Mouse (Mus musculus) limb, embryonic 15.5 days (tissue): ENCODE measurements around the gene Ift43. TPM values are rescaled to one million over a fixed set of nuclear protein-coding genes. Genes with fewer than 3 reads are reported as not detected.

Experiments used
- polyA plus RNA-seq: library from polyadenylated mRNA; unstranded; fragments of >200 nt; fragmentation: Nextera tagmentation; extraction: Ambion mirVana; gene quantifications from 2 replicates; pipeline ENCODE4 v1.2.1, GENCODE M21; 2015

The Ift43 gene
- polyA plus RNA-seq, 1 experiment from 2014 or later = 78.3 TPM

Other genes starting within 250 kb of the Ift43 start
- gene Tgfb3, start 3.5 kb upstream of the Ift43 start, polyA plus RNA-seq = 102 and 104 TPM in 2 replicates
- gene Gpatch2l, start 159.3 kb downstream of the Ift43 start, polyA plus RNA-seq = 17.2 and 18.1 TPM in 2 replicates